Mouse (Mus musculus): ENCODE results near the gene Timm44. TPM values are rescaled to one million over a fixed set of nuclear protein-coding genes. Genes with fewer than 3 reads are reported as not detected.

Timm44 gene
- polyA plus RNA-seq, 1 experiment from 2014 or later, result 54.4 TPM

DNA sequence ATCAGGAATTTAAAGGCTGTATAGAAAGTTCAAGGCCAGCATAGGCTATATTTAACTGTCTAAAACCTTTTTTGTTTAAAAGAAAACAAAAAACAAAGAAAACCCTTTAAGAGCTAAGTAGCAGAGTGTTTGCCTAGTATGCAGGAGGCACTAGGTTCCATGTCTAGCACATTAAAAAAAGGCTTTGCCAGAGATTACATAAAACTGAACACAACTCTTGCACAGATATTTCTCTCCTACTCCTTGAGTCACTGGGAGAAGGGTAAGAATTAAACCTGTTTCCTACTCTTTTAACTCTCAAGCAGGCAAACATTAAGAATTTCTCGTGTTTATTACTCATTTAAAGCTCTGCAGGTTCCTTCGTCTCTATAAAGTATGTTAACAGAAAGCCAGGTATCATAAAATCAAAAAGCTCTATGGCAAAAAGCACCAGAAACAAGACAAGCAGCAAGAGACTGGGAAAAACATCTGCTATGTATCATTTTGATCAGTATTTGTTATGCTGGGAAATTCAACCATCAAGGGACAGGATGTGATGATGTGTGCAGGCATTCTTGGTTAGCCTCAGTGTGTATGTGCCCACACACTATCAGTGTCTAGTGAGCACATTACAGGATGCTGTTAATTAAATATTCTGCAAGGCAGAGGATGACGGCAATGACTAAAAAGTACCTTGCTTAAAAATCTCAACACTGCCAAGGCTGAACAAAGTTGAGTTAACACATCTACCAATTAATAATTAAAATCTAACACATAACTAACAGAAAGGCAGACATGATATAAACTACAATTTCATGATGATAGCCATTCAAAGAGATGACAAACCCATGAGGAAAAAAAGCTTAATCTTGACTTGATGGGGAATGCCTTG lies 37.8 kb upstream of the Timm44 start:
- no peak overlapping the region for H3K27ac ChIP-seq
- no peaks in the 10 kb centered on the region for H3K27me3 ChIP-seq (replicated peaks)
- H3K9ac ChIP-seq, result no peak overlapping the region
- peaks cover 47% of the 10 kb centered on the region for H3K36me3 ChIP-seq
- H3K4me2 ChIP-seq, result no peak overlapping the region
- 72% methylated on average over 3 of the region's 3 CpGs for WGBS (ENCODE audit: insufficient replicate concordance)
- no peak overlapping the region for H3K4me3 ChIP-seq
- no peaks in the 10 kb centered on the region for H3K9me3 ChIP-seq (replicated peaks)
- peaks cover 35% of the 10 kb centered on the region for H3K4me1 ChIP-seq
- no peak for ATAC-seq

DNA sequence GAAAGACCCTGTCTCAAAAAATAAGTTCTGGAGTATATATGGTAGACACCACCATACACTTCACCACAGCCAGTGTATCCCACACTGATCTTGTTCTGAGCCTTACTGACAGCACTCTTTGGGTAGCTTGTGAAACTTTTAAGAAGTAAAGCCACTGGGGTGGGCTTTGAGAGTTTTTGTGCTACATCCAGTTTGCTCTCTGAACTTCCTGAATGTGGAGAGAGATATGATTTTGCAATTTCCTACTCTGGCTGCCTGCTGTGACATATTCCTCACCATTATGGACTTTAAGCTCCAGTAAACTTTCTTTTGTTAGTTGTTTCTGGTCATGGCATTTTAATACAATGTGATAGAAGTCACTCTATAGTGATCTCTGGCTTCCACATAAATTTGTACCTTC lies 36.4 kb upstream of the Timm44 start:
- Histone ChIP-seq H3K27ac (no peak overlapping the region), H3K36me3 (peaks cover 56% of the 10 kb centered on the region), H3K9ac (no peak overlapping the region), H3K9me3 (replicated peaks) (no peaks in the 10 kb centered on the region), H3K4me2 (no peak overlapping the region), H3K27me3 (replicated peaks) (no peaks in the 10 kb centered on the region), H3K4me1 (peaks cover 31% of the 10 kb centered on the region), H3K4me3 (no peak overlapping the region)
- no peak for ATAC-seq

DNA sequence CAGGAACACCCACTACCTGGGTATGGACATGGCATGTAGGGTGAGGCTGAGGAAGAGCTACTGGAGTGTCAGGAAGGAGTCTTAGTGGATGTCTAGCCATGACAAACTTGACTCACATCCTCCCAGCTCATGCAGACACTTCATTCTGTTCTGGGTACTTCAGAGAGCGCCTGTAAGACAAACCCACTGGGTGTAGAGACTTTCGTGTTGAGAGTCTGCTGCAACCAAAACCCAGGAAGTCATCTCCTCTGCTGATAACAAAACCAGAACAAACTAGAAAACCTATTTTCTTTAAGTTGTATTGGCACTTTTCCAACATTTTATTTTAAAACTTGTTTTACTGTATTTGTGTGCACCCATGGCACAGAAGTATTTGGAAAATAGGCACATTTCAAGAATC lies 30.1 kb upstream of the Timm44 start:
- 71% methylated on average over 2 of the region's 2 CpGs for WGBS (ENCODE audit: insufficient replicate concordance)
- Histone ChIP-seq H3K9ac (no peak overlapping the region), H3K4me1 (peaks cover 29% of the 10 kb centered on the region), H3K9me3 (replicated peaks) (no peaks in the 10 kb centered on the region), H3K4me2 (no peak overlapping the region), H3K27me3 (replicated peaks) (no peaks in the 10 kb centered on the region), H3K27ac (0 out of 2 replicates have a peak overlapping the region, but pooled peaks have one; percentile 59), H3K4me3 (no peak overlapping the region), H3K36me3 (peaks cover 100% of the 10 kb centered on the region)
- no peak for ATAC-seq

DNA sequence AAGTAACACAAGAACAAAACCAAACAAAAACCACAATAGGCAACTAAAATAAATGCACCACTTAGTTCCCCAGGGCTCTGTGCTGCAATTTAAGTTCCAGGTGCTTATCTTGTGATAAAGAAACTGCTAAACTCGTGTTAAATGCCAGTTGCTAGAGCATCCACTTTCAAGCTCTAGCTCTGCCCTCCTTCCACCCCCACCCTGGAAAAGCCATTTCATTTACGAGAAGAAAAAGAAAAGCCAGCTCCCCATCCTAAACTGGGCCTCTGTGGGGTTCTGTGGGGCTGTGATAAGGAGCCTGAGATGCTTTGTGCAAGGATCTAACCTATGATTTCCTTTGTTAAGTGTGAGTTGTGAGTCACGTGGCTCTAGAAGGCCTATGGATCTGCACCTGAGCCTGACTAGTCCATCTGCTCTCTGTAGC lies 28.4 kb upstream of the Timm44 start:
- Histone ChIP-seq H3K4me1 (peaks cover 29% of the 10 kb centered on the region), H3K9ac (no peak overlapping the region), H3K4me3 (no peak overlapping the region), H3K4me2 (peak overlapping the region; percentile 19; the same call in 1 of the 2 replicates), H3K36me3 (peaks cover 99% of the 10 kb centered on the region), H3K27me3 (replicated peaks) (no peaks in the 10 kb centered on the region), H3K27ac (peak overlapping the region; percentile 59), H3K9me3 (replicated peaks) (no peaks in the 10 kb centered on the region)
- peak; percentile 91 for ATAC-seq
- WGBS (ENCODE audit: insufficient replicate concordance), result 25% methylated on average over 3 of the region's 3 CpGs

DNA sequence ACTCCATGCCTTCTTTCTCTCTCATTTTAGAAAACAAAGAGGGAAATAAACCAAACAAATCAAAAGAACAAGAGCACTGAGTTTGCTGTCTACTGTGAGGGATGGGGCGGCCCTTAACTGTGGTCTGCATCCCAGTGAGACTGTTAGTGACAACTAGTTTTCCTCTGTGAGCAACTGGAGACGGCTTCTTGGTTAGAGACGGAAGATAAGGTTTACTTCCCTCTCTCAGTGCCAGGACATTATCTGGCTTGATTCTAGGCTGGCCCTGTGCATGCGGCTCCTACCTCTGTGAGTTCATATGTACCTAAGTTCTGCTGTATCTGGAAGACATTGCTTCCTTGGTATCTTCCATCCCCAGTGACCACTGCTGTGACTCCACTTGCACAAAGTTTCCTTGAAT lies 22.1 kb upstream of the Timm44 start:
- Histone ChIP-seq H3K36me3 (peaks cover 98% of the 10 kb centered on the region), H3K9ac (no peak overlapping the region), H3K27ac (no peak overlapping the region), H3K9me3 (replicated peaks) (no peaks in the 10 kb centered on the region), H3K4me3 (no peak overlapping the region), H3K4me2 (no peak overlapping the region), H3K4me1 (no peaks in the 10 kb centered on the region), H3K27me3 (replicated peaks) (no peaks in the 10 kb centered on the region)
- no peak for ATAC-seq
- 63% methylated on average over 4 of the region's 4 CpGs for WGBS (ENCODE audit: insufficient replicate concordance)

DNA sequence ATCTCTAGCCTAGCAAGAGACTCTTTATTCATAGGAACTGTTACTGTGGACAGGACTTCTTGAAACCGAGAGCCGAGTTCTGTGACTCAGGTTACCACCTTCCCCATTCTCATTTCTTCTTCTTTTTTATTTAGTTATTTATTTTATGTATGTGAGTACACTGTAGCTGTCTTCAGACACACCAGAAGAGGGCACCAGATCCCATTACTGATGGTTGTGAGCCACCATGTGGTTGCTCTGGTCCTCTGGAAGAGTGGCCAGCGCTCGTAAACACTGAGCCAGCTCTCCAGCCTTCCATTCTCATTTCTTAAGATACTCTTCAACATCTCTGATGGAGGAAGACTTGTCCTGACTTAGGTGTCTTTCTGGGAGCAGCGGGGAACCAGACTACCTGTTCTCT lies 17.0 kb upstream of the Timm44 start:
- no peak for ATAC-seq
- Histone ChIP-seq H3K9me3 (replicated peaks) (no peaks in the 10 kb centered on the region), H3K4me1 (no peaks in the 10 kb centered on the region), H3K36me3 (peaks cover 98% of the 10 kb centered on the region), H3K9ac (no peak overlapping the region), H3K4me3 (no peak overlapping the region), H3K4me2 (no peak overlapping the region), H3K27me3 (replicated peaks) (no peaks in the 10 kb centered on the region), H3K27ac (no peak overlapping the region)
- WGBS (ENCODE audit: insufficient replicate concordance), result 84% methylated on average over 5 of the region's 5 CpGs

DNA sequence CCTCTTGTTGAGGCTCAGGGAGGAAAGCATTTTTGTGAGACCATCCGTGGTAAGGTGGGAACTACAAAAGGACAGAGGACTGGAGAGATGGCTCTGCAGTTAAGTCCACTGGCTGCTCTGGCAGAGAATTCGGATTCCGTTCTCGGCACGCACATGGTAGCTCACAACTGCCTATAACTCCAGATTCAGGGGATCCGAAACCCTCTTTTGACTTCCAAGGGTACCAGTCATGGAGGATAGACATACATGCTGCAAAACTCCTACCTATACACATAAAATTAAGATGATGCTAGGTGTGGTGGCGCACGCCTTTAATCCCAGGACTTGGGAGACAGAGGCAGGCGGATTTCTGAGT lies 375 bp upstream of the Timm44 start:
- Histone ChIP-seq H3K4me3 (peak overlapping the region; percentile 88), H3K4me2 (peak overlapping the region; percentile 86), H3K36me3 (peaks cover 31% of the 10 kb centered on the region), H3K9ac (peak overlapping the region; percentile 85), H3K27me3 (replicated peaks) (no peaks in the 10 kb centered on the region), H3K27ac (peak overlapping the region; percentile 70), H3K9me3 (replicated peaks) (no peaks in the 10 kb centered on the region), H3K4me1 (peaks cover 28% of the 10 kb centered on the region)
- ATAC-seq, result peak; percentile 62; the same call in 1 of the 2 replicates
- 21% methylated on average over 9 of the region's 9 CpGs for WGBS (ENCODE audit: insufficient replicate concordance)

DNA sequence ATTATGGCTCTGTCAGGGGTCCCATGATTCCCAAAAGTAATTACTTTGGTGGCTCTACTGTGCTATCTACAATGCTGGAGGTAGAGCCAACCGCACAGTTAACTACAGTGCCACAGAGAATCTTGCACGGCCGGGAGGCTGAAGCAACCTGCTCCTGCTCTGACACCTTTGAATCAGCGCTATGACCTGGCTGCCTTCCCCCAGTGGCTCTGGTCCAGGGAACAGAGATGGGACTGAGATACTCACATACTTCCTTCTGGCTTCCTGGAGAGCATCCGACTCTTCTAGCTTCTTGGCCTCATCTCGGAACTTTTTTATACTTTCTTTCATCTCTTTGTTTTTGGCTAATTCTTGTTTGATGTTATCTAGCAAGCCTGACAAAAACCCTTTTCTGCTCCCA lies 6.1 kb downstream of the Timm44 start:
- Histone ChIP-seq H3K27me3 (replicated peaks) (no peaks in the 10 kb centered on the region), H3K9me3 (replicated peaks) (no peaks in the 10 kb centered on the region), H3K4me1 (peaks cover 13% of the 10 kb centered on the region), H3K4me2 (no peak overlapping the region), H3K4me3 (no peak overlapping the region), H3K27ac (no peak overlapping the region), H3K36me3 (peaks cover 96% of the 10 kb centered on the region), H3K9ac (no peak overlapping the region)
- 85% methylated on average over 6 of the region's 6 CpGs for WGBS (ENCODE audit: insufficient replicate concordance)
- no peak for ATAC-seq

DNA sequence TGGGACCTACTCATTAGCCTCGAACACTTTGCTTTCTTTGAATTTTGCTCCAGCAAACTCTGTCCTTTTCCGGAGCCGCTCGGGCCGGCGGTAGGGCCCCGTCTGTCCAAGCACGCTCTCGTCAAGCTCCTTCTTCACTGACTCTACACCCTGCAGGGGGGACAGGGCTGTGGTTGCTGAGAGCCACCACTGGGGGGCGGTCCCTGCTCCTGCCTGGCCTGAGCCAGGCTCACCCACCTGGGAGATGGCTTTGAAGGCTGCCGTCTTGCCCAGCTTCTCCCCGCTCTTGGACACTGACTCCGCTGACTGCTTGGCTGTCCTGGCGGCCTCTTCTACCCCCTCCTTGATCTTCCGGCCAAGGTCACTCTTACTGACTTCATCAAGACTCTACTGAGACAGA lies 8.1 kb downstream of the Timm44 start:
- whole genome bisulfite sequencing (ENCODE audit: insufficient replicate concordance), result 84% methylated on average over 15 of the region's 15 CpGs
- no peak overlapping the region for H3K9ac ChIP-seq
- no peaks in the 10 kb centered on the region for H3K27me3 ChIP-seq (replicated peaks)
- peak; percentile 63; the same call in 1 of the 2 replicates for ATAC-seq
- H3K4me2 ChIP-seq, result no peak overlapping the region
- no peaks in the 10 kb centered on the region for H3K9me3 ChIP-seq (replicated peaks)
- peaks cover 100% of the 10 kb centered on the region for H3K36me3 ChIP-seq
- no peak overlapping the region for H3K27ac ChIP-seq
- H3K4me3 ChIP-seq, result no peak overlapping the region
- H3K4me1 ChIP-seq, result no peaks in the 10 kb centered on the region

DNA sequence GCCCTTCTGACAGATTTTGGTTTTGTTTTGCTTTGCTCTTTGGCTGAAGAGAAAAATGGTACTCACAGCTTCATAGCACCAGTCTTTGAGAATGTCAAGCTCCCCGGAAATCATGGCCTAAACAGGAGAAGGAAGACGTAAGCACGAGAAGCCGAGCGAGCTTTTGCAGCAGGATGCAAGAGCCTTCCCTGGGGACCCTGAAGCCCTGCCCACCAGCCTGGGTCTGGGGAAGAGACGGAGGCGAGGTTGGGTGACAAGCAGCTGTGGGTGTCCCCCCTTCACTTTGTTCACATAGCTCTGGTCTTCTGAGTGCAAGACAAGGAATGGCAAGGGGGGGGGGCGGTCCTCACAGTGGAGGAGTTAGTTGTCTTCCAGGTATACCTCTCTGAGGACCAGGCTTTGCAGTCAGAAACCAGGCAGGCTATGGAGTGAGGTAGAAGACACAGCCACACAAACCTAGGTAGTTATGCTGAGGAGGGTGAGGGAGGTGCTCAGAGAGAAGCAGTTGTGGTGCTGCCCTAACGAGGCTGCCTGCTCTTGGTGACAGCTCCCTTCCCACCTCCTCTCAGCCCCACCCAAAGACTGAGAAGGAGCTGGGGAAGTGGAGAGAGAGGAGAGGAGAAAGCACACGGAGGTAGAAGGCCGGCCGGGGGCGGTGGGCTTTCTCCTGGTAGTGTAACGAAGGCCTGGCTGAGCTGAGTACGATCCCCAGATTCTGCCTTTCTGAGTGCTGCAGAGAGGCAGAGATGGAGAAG lies 10.4 kb downstream of the Timm44 start:
- H3K27me3 ChIP-seq (replicated peaks), result no peaks in the 10 kb centered on the region
- ATAC-seq, result no peak
- no peak overlapping the region for H3K9ac ChIP-seq
- 84% methylated on average over 15 of the region's 15 CpGs for WGBS (ENCODE audit: insufficient replicate concordance)
- no peak overlapping the region for H3K27ac ChIP-seq
- no peaks in the 10 kb centered on the region for H3K4me1 ChIP-seq
- peaks cover 100% of the 10 kb centered on the region for H3K36me3 ChIP-seq
- no peaks in the 10 kb centered on the region for H3K9me3 ChIP-seq (replicated peaks)
- H3K4me3 ChIP-seq, result no peak overlapping the region
- no peak overlapping the region for H3K4me2 ChIP-seq

DNA sequence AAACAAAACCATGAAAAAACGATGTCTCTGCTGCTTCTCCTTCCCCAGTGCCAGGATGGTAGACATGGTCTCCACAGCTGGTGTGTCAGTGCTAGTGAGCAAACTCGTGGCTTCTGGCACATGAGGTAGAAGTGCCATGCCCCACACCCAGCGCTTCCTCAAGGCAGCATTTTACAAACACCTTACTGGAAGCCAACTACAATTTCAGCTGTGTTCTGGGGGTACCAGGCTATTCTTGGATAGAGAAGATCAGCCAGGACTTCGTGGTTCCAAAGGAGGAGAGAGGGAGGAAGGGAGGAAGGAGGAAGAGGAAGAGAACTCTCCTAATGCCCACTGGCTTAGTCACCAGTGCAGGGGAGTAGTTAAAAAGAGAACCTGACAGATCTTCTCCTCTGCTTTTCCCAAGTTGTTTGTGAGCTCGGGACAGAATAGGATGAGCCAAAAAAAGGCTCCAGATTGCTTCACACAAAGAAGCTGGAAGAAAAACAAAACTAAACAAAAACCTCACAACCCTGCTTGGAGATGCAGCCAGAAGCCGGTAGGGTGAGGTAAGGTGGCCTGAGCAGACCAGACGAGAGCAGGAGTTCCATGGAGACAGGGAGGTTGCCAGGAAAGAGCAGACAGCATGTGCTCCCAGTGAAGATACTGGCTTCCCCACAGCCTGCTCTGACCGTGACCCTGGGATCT lies 12.5 kb downstream of the Timm44 start:
- Histone ChIP-seq H3K4me1 (peaks cover 18% of the 10 kb centered on the region), H3K9ac (no peak overlapping the region), H3K27me3 (replicated peaks) (no peaks in the 10 kb centered on the region), H3K36me3 (peaks cover 88% of the 10 kb centered on the region), H3K4me2 (no peak overlapping the region), H3K9me3 (replicated peaks) (no peaks in the 10 kb centered on the region), H3K4me3 (no peak overlapping the region), H3K27ac (no peak overlapping the region)
- ATAC-seq, result no peak
- 73% methylated on average over 8 of the region's 8 CpGs for WGBS (ENCODE audit: insufficient replicate concordance)

DNA sequence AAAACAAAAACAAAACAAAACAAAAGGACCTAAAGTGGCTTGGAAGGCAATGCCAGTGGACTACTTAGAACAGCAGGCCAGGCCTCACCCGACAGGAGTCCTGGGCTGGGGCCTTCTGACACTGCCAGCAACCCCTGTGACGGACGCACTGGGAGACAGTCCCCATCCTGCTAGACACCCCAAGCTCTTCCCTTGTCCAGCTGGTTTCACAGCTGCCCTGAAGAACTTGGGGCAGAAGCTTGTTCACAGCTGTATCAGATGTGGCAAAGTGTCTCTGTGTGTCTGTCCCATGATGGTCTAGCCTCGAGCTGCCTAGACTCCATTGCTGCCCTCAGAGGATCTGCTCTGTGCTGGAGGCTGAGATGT lies 15.9 kb downstream of the Timm44 start:
- peak overlapping the region; percentile 75; the same call in 1 of the 2 replicates for H3K27ac ChIP-seq
- no peak for ATAC-seq
- peaks cover 22% of the 10 kb centered on the region for H3K4me1 ChIP-seq
- H3K27me3 ChIP-seq (replicated peaks), result no peaks in the 10 kb centered on the region
- peak overlapping the region; percentile 99 for H3K4me2 ChIP-seq
- H3K36me3 ChIP-seq, result peaks cover 76% of the 10 kb centered on the region
- no peaks in the 10 kb centered on the region for H3K9me3 ChIP-seq (replicated peaks)
- WGBS (ENCODE audit: insufficient replicate concordance), result 82% methylated on average over 4 of the region's 4 CpGs
- H3K9ac ChIP-seq, result 0 out of 2 replicates have a peak overlapping the region, but pooled peaks have one; percentile 19
- H3K4me3 ChIP-seq, result no peak overlapping the region
